Mouse (Mus musculus): Measurements from ENCODE around the gene Homer1. TPM values are rescaled to one million over a fixed set of nuclear protein-coding genes. Genes with fewer than 3 reads are reported as not detected.

Homer1 gene
- 14.9 and 16.9 TPM in 2 replicates for polyA plus RNA-seq (2016; fragmentation: Nextera tagmentation; extraction: Ambion mirVana)

GRCm38 (mm10) chr13:93299316-93299715, at the start of gene Homer1:
Homer1 (plus strand) TSS chr13:93299635.
- no peak within 1 kb of the TSS for H3K9ac ChIP-seq (replicated peaks)
- H3K36me3 ChIP-seq, result no peaks in the 10 kb centered on the region
- no peaks in the 10 kb centered on the region for H3K4me1 ChIP-seq
- 74% methylated on average over 5 of the region's 5 CpGs for WGBS
- no peaks in the 10 kb centered on the region for H3K27me3 ChIP-seq
- H3K4me2 ChIP-seq (replicated peaks), result no peak within 1 kb of the TSS
- H3K4me3 ChIP-seq, result no peak within 1 kb of the TSS
- H3K27ac ChIP-seq (replicated peaks), result no peak within 1 kb of the TSS
- no peaks in the 10 kb centered on the region for H3K9me3 ChIP-seq
- no peak for ATAC-seq (ENCODE audit: low FRiP score, low read depth)

GRCm38 (mm10) chr13:93251732-93252131, 47.7 kb upstream of the Homer1 start:
- Histone ChIP-seq H3K36me3 (no peaks in the 10 kb centered on the region), H3K4me1 (no peaks in the 10 kb centered on the region), H3K4me3 (no peak overlapping the region), H3K4me2 (replicated peaks) (no peak overlapping the region), H3K27ac (replicated peaks) (no peak overlapping the region), H3K27me3 (no peaks in the 10 kb centered on the region), H3K9me3 (no peaks in the 10 kb centered on the region), H3K9ac (replicated peaks) (no peak overlapping the region)
- ATAC-seq (ENCODE audit: low FRiP score, low read depth), result no peak
- 91% methylated on average over 6 of the region's 6 CpGs for WGBS

GRCm38 (mm10) chr13:93252175-93252574, 47.3 kb upstream of the Homer1 start:
- no peak overlapping the region for H3K9ac ChIP-seq (replicated peaks)
- H3K36me3 ChIP-seq, result no peaks in the 10 kb centered on the region
- H3K27ac ChIP-seq (replicated peaks), result no peak overlapping the region
- WGBS, result 82% methylated on average over 10 of the region's 10 CpGs
- H3K4me3 ChIP-seq, result no peak overlapping the region
- H3K4me2 ChIP-seq (replicated peaks), result no peak overlapping the region
- H3K27me3 ChIP-seq, result no peaks in the 10 kb centered on the region
- no peaks in the 10 kb centered on the region for H3K9me3 ChIP-seq
- ATAC-seq (ENCODE audit: low FRiP score, low read depth), result no peak
- H3K4me1 ChIP-seq, result no peaks in the 10 kb centered on the region

GRCm38 (mm10) chr13:93252941-93253340, 46.5 kb upstream of the Homer1 start:
- Histone ChIP-seq H3K4me3 (no peak overlapping the region), H3K27ac (replicated peaks) (no peak overlapping the region), H3K4me1 (no peaks in the 10 kb centered on the region), H3K9ac (replicated peaks) (no peak overlapping the region), H3K9me3 (no peaks in the 10 kb centered on the region), H3K27me3 (no peaks in the 10 kb centered on the region), H3K36me3 (no peaks in the 10 kb centered on the region), H3K4me2 (replicated peaks) (no peak overlapping the region)
- WGBS, result 77% methylated on average over 5 of the region's 5 CpGs
- ATAC-seq (ENCODE audit: low FRiP score, low read depth), result peak; percentile 34; the same call in 1 of the 2 replicates

DNA sequence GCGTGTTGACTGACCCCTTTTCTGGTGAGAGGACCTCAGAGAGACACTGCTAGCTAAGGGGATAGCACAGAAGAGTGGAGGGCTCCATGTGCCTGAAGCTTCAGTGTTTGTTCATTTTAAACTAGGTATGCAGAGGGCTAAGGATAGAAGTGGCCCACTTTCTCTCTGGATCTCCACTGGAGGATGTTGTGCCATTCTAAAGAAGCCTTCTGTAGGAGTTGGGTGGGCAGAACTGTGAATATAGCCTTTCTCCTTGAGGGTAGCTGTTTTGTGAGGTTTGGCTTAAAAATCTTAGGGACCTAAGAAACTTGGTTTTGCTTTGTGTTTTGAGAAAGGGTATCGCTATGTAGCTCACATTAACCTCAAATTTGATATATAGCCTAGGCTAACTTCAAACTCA, 32.3 kb upstream of the Homer1 start:
- H3K27ac ChIP-seq (replicated peaks), result no peak overlapping the region
- no peak overlapping the region for H3K4me3 ChIP-seq
- ATAC-seq (ENCODE audit: low FRiP score, low read depth), result no peak
- H3K9me3 ChIP-seq, result no peaks in the 10 kb centered on the region
- 84% methylated on average over 2 of the region's 2 CpGs for WGBS
- no peak overlapping the region for H3K4me2 ChIP-seq (replicated peaks)
- H3K36me3 ChIP-seq, result no peaks in the 10 kb centered on the region
- H3K9ac ChIP-seq (replicated peaks), result no peak overlapping the region
- no peaks in the 10 kb centered on the region for H3K4me1 ChIP-seq
- H3K27me3 ChIP-seq, result no peaks in the 10 kb centered on the region

DNA sequence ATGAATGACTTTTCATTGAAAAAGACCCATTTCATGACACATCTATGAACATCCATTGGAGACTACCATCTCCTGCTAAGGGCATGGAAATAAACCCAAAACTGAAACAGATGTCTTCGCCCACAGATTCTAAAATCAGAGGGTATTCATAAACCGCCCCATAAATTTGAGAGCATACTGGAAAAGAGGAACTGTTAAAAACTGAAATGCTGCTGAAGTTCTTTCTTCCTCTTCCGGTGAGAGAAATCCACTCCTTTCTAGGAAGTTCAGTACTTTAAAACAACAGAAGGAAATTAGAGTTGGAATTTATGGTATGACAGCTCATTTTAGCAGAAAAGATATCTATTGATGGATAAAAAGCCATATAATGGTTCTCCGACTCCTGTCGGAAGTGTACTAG, 1.1 kb downstream of the Homer1 start:
- Histone ChIP-seq H3K27ac (replicated peaks) (no peak overlapping the region), H3K4me2 (replicated peaks) (no peak overlapping the region), H3K36me3 (no peaks in the 10 kb centered on the region), H3K9ac (replicated peaks) (no peak overlapping the region), H3K27me3 (no peaks in the 10 kb centered on the region), H3K4me1 (no peaks in the 10 kb centered on the region), H3K4me3 (no peak overlapping the region), H3K9me3 (no peaks in the 10 kb centered on the region)
- ATAC-seq (ENCODE audit: low FRiP score, low read depth), result no peak
- 92% methylated on average over 5 of the region's 5 CpGs for WGBS

- Histone ChIP-seq H3K27ac (replicated peaks) (no peak overlapping the region), H3K4me1 (no peaks in the 10 kb centered on the region), H3K27me3 (no peaks in the 10 kb centered on the region), H3K4me2 (replicated peaks) (no peak overlapping the region), H3K4me3 (no peak overlapping the region), H3K9ac (replicated peaks) (no peak overlapping the region), H3K9me3 (no peaks in the 10 kb centered on the region), H3K36me3 (no peaks in the 10 kb centered on the region)
- ATAC-seq (ENCODE audit: low FRiP score, low read depth), result no peak
- 88% methylated on average over 2 of the region's 2 CpGs for WGBS
Measured at GRCm38 (mm10) chr13:93301060-93301459, 1.6 kb downstream of the Homer1 start.

DNA sequence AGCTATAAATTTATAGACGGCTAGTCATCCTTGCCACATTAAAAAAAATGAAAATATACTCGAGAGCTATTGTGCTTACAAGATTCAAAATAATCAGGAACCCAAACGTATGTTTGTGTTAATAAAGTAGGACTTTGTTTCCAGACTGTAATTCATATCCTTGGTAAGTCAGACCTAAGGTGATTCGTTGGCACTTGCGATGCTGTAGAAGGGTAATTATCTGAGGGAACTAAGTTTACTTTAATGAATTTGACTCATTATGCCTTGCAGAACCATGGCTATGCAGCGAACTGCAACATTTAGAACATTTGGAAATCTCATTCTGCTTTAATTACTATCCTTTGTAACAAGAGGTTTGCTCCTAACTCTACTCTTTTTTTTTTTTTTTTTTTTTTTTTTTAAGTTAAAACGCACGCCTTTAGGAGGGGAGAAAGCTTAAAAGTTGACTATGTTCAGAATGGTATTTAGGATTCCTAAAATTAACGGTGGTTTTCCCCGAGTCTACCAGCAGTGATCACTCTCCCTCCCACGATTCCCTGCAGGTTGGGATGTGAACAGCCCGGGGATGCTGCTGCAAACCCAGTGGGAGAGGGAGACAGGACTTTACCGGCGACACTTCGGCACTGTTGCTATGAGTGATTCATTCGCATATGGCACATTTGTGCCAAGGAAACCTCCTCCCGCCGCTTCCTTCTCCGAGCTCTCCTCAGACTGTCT, 3.6 kb downstream of the Homer1 start:
- Histone ChIP-seq H3K9ac (replicated peaks) (peak overlapping the region; percentile 93), H3K4me2 (replicated peaks) (peak overlapping the region; percentile 63), H3K4me1 (peaks cover 15% of the 10 kb centered on the region), H3K9me3 (no peaks in the 10 kb centered on the region), H3K4me3 (peak overlapping the region; percentile 92), H3K36me3 (no peaks in the 10 kb centered on the region), H3K27ac (replicated peaks) (peak overlapping the region; percentile 98), H3K27me3 (no peaks in the 10 kb centered on the region)
- 16% methylated on average over 19 of the region's 19 CpGs for WGBS
- peak; percentile 68 for ATAC-seq (ENCODE audit: low FRiP score, low read depth)

DNA sequence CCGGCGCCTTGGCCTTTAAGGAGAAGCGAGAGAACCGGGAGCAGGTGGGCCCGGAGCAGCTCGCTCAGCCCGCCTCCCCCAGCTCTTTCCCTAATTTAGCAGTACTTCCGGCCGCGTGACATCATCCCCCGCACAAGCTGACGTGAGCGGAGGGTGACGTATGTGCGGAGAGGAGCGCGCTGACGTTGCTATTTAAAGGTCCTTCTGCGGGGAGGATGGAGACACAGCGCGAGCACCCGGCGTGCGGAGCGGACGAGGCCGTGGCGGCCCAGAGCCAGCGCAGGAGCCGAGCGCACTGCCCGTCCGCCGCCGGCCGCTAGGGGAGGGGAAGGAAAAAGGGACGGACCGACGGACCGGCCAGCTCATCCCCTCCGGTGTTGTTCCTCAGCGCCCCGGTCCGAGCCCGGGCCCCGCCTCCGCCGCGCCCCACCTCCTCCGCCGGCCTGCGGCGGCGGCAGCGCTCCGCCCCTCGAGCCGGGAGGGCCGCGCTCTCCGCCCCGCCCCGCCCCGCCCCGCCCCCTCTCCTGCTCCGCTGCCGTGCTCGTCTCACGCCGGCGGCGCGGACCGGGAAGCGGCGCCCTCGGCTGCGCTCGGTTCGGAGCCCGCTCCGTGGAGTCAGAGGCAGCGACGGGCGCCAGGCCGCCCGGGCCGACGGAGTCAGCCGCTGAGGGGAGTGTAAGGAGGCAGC, 4.3 kb downstream of the Homer1 start:
- no peaks in the 10 kb centered on the region for H3K9me3 ChIP-seq
- WGBS, result under 1% methylated on average over 49 of the region's 90 CpGs
- H3K4me3 ChIP-seq, result peak overlapping the region; percentile 92
- no peaks in the 10 kb centered on the region for H3K27me3 ChIP-seq
- peak overlapping the region; percentile 98 for H3K27ac ChIP-seq (replicated peaks)
- peak overlapping the region; percentile 93 for H3K9ac ChIP-seq (replicated peaks)
- H3K4me2 ChIP-seq (replicated peaks), result peak overlapping the region; percentile 63
- ATAC-seq (ENCODE audit: low FRiP score, low read depth), result peak; percentile 96
- H3K4me1 ChIP-seq, result peaks cover 22% of the 10 kb centered on the region
- no peaks in the 10 kb centered on the region for H3K36me3 ChIP-seq

GRCm38 (mm10) chr13:93304251-93305001, 5.0 kb downstream of the Homer1 start:
- Histone ChIP-seq H3K27ac (replicated peaks) (peak overlapping the region; percentile 98), H3K36me3 (no peaks in the 10 kb centered on the region), H3K9ac (replicated peaks) (peak overlapping the region; percentile 93), H3K27me3 (no peaks in the 10 kb centered on the region), H3K4me1 (peaks cover 22% of the 10 kb centered on the region), H3K9me3 (no peaks in the 10 kb centered on the region), H3K4me3 (peak overlapping the region; percentile 92), H3K4me2 (replicated peaks) (peak overlapping the region; percentile 63)
- under 1% methylated on average over 61 of the region's 64 CpGs for WGBS
- ATAC-seq (ENCODE audit: low FRiP score, low read depth), result peak; percentile 70

- H3K4me1 ChIP-seq, result peaks cover 22% of the 10 kb centered on the region
- H3K36me3 ChIP-seq, result no peaks in the 10 kb centered on the region
- WGBS, result 7% methylated on average over 7 of the region's 7 CpGs
- H3K27ac ChIP-seq (replicated peaks), result no peak overlapping the region
- H3K4me2 ChIP-seq (replicated peaks), result peak overlapping the region; percentile 63
- H3K9me3 ChIP-seq, result no peaks in the 10 kb centered on the region
- H3K4me3 ChIP-seq, result peak overlapping the region; percentile 92
- H3K27me3 ChIP-seq, result no peaks in the 10 kb centered on the region
- no peak for ATAC-seq (ENCODE audit: low FRiP score, low read depth)
- peak overlapping the region; percentile 93; the same call in 1 of the 2 replicates for H3K9ac ChIP-seq (replicated peaks)
Measured at GRCm38 (mm10) chr13:93305149-93305548, 5.7 kb downstream of the Homer1 start.

DNA sequence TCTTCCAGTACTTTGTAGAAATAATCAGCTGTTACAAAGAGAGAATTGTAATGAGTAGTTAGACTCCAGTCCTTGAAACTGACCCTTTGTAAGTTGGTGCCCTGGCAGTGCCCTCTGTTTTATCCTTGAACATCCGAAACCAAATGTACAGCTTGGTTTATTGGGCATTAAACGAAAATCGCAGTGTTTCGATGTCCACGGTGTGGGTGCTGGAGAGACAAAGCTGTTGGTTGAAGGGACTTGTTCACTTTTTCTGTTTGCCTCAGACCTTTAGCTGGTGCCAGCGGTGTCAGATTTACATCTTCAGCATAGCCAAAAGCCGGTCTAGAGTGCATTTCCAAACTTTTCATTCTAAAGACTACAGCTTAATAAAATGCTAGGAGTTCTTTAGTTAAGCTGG, 6.2 kb downstream of the Homer1 start:
- Histone ChIP-seq H3K27me3 (no peaks in the 10 kb centered on the region), H3K9ac (replicated peaks) (peak overlapping the region; percentile 34; the same call in 1 of the 2 replicates), H3K9me3 (no peaks in the 10 kb centered on the region), H3K27ac (replicated peaks) (no peak overlapping the region), H3K4me1 (peaks cover 22% of the 10 kb centered on the region), H3K4me3 (peak overlapping the region; percentile 92), H3K36me3 (no peaks in the 10 kb centered on the region), H3K4me2 (replicated peaks) (peak overlapping the region; percentile 63)
- WGBS, result 11% methylated on average over 7 of the region's 7 CpGs
- ATAC-seq (ENCODE audit: low FRiP score, low read depth), result no peak
